Mouse (Mus musculus) MEL (cell line): Measurements from ENCODE around the gene Angpt4.

Experiments
- CTCF ChIP-seq, 3 experiments: IDR thresholded peaks in 2 of 3; conservative IDR thresholded peaks in 1 of 3; 2 replicates each; pipeline ENCODE4 v1.5.1; 2011 to 2012; ENCODE audit warnings: low read length in 3 of 3, low read depth in 2 of 3, mild to moderate bottlenecking in 2 of 3, improper control_type of control experiment in 1 of 3, inconsistent platforms in 1 of 3, mixed read lengths in 1 of 3, moderate library complexity in 1 of 3; ENCODE audit not compliant: control insufficient read depth in 1 of 3, insufficient read depth in 1 of 3, poor library complexity in 1 of 3, severe bottlenecking in 1 of 3
- USF1 ChIP-seq: IDR thresholded peaks from 2 replicates; pipeline ENCODE4 v1.6.1; 2014; ENCODE audit warnings: low read depth, mild to moderate bottlenecking, inconsistent platforms, low read length, improper control_type of control experiment, moderate library complexity

DNA sequence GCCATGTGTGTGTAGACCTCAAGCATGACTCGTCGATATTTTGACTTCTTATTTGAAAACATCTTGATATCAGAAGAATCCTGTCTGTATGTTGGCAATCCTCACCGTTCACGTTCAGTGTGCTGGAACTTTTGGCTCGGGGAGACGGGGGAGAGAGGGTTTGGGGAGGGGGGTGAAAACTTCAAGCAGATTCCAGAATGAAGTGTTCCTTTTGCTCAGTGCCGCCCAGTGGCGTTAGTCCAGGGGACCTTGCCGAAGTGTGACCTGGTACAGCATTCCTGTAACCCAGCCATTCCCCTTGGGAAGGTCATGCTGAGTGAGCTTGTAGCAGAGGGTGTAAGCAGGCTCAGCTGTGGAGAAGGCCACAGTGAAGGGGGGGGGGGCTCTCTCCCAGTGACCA lies 8.1 kb downstream of the Angpt4 start:
- TF ChIP-seq USF1 = no peak
- TF ChIP-seq CTCF (IDR thresholded peaks at IDR 0.05 in 2 of 3, conservative IDR thresholded peaks at IDR 0.05 in 1 of 3; ENCODE audit: control insufficient read depth in 1 of 3, insufficient read depth in 1 of 3, low read depth in 2 of 3, low read length in 3 of 3, poor library complexity in 1 of 3, severe bottlenecking in 1 of 3) = no peak
